Mouse (Mus musculus): ENCODE measurements around the gene Lrch3.
"Not testable (repeated sequence)": the region's sequence is repeated elsewhere in the genome, so short reads cannot be mapped to it uniquely, and the experiment has no call there.

GRCm38 (mm10) chr16:32939301-32939700 is 25.4 kb downstream of the Lrch3 start:
- not testable (repeated sequence) for TF ChIP-seq CTCF (IDR thresholded peaks at IDR 0.05; ENCODE audit: low read depth, low read length); EP300 (IDR thresholded peaks at IDR 0.05; ENCODE audit: insufficient read depth, low read depth, low read length); POLR2A (IDR thresholded peaks at IDR 0.05; ENCODE audit: insufficient read depth, low read length)
